Mouse (Mus musculus): Measurements from ENCODE around the gene Smyd3.

Gene Smyd3

GRCm38 (mm10) chr1:178910951-178911350, 606.9 kb downstream of the Smyd3 start:
- in situ Hi-C loops (cut with MboI, MseI), result loop anchor here (10.0 kb wide), 1 partner anchor 1496 kb away; no protein-coding TSS in a partner anchor

Data from regulatory T cell (primary cell).